Comparison of ENCODE assay signal across 16 mouse cellular contexts in the genomic region with DNA sequence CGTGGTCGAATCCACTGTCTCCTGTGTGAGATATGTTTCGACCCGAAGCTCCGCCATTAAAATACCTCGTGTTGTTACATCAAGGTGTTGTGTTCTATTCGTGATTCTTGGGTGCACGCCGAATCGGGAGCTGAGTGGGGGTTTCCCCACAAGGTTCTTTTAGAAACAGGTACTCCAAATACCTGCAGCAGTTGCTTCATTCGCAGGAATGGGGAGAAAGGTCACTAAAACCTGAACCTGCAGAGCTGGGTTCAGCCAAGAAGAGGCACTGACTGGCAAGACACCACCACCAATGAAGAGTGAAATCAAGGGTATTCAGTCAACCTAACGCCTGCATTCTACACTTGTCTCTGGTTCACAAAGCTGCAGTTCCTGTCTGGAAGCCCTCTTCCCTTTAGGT. TPM values are rescaled to one million over a fixed set of nuclear protein-coding genes. Genes with fewer than 3 reads are reported as not detected.
DNase-seq lines count a peak whose midpoint lies in the region; ATAC-seq and TF ChIP-seq lines count a peak whose summit lies in the region.
"Had no signal": no experiment of that assay in that cellular context is flagged by ENCODE, and none has a peak within 500 bp of the region (broad histone marks: within the 10 kb centered on the region; RNA-seq: fewer than 3 reads in every experiment).

No protein-coding gene starts in this region.

- H3K36me3 ChIP-seq in hindbrain, embryonic 10.5 days, result no peaks in the 10 kb centered on the region
- H3K36me3 ChIP-seq in hindbrain, embryonic 11.5 days (ENCODE audit: control insufficient read depth, insufficient read depth, low read length), result no peaks in the 10 kb centered on the region
- no peaks in the 10 kb centered on the region for H3K36me3 ChIP-seq in forebrain, embryonic 13.5 days (ENCODE audit: poor library complexity, severe bottlenecking)
- no peaks in the 10 kb centered on the region for H3K36me3 ChIP-seq in lung, embryonic 16.5 days (ENCODE audit: control insufficient read depth, insufficient read depth, low read length)
- H3K36me3 ChIP-seq in midbrain, postnatal 0 days (ENCODE audit: insufficient read depth, low read length), result no peaks in the 10 kb centered on the region
- H3K36me3 ChIP-seq: heart, embryonic 10.5 days had no signal

- no peak overlapping the region for H3K4me3 ChIP-seq in hindbrain, embryonic 10.5 days
- H3K4me3 ChIP-seq in hindbrain, embryonic 11.5 days (ENCODE audit: low read depth, low read length), result no peak overlapping the region
- H3K4me3 ChIP-seq in forebrain, embryonic 13.5 days, result no peak overlapping the region
- no peak overlapping the region for H3K4me3 ChIP-seq in lung, embryonic 16.5 days (ENCODE audit: low read length)
- no peak overlapping the region for H3K4me3 ChIP-seq in midbrain, postnatal 0 days (ENCODE audit: low read depth, low read length)

- WGBS in hindbrain, embryonic 10.5 days, result 89% methylated on average over 12 of the region's 12 CpGs
- WGBS in hindbrain, embryonic 11.5 days, result 91% methylated on average over 9 of the region's 12 CpGs
- WGBS in forebrain, embryonic 13.5 days, result 89% methylated on average over 12 of the region's 12 CpGs
- 70% methylated on average over 12 of the region's 12 CpGs for WGBS in lung, embryonic 16.5 days
- 89% methylated on average over 11 of the region's 12 CpGs for WGBS in midbrain, postnatal 0 days

- DNase-seq in hindbrain, embryonic 10.5 days (ENCODE audit: low spot score), result no peak
- no peak for DNase-seq in hindbrain, embryonic 11.5 days (ENCODE audit: low spot score)
- DNase-seq in midbrain, postnatal 0 days (ENCODE audit: low spot score), result no peak
- no peak for DNase-seq in right cerebral cortex, adult 2 months (ENCODE audit: low spot score in 2 of 2)
- DNase-seq in thymus, postnatal 36 days, result no peak
- DNase-seq in B cell, adult 2 months, result no peak
- DNase-seq: cerebellum, adult 2 months; spleen, adult 18-20 months; thymus, postnatal 14 days had no signal

- H3K4me1 ChIP-seq in hindbrain, embryonic 10.5 days (replicated peaks), result peaks cover 48% of the 10 kb centered on the region
- no peaks in the 10 kb centered on the region; the same call in 1 of the 2 replicates for H3K4me1 ChIP-seq in hindbrain, embryonic 11.5 days (replicated peaks; ENCODE audit: control insufficient read depth, insufficient read depth, low read length)
- H3K4me1 ChIP-seq in forebrain, embryonic 13.5 days, result peaks cover 36% of the 10 kb centered on the region
- peaks cover 25% of the 10 kb centered on the region for H3K4me1 ChIP-seq in lung, embryonic 16.5 days (replicated peaks; ENCODE audit: control insufficient read depth, insufficient read depth, low read length)
- peaks cover 9% of the 10 kb centered on the region; the same call in 1 of the 2 replicates for H3K4me1 ChIP-seq in midbrain, postnatal 0 days (ENCODE audit: insufficient read depth, low read length)

- TF ChIP-seq CTCF in midbrain, postnatal 0 days (IDR thresholded peaks at IDR 0.05), result no peak

- H3K27me3 ChIP-seq in hindbrain, embryonic 10.5 days (ENCODE audit: insufficient read depth, poor library complexity, severe bottlenecking), result no peaks in the 10 kb centered on the region; the same call in 1 of the 2 replicates
- no peaks in the 10 kb centered on the region for H3K27me3 ChIP-seq in hindbrain, embryonic 11.5 days (ENCODE audit: control insufficient read depth, insufficient read depth, low read length)
- H3K27me3 ChIP-seq in forebrain, embryonic 13.5 days, result no peaks in the 10 kb centered on the region
- no peaks in the 10 kb centered on the region for H3K27me3 ChIP-seq in lung, embryonic 16.5 days (ENCODE audit: control insufficient read depth, insufficient read depth, low read depth, low read length)
- H3K27me3 ChIP-seq in midbrain, postnatal 0 days (ENCODE audit: insufficient read depth, low read length), result no peaks in the 10 kb centered on the region

- no peak for ATAC-seq in hindbrain, embryonic 11.5 days (ENCODE audit: low FRiP score)
- no peak for ATAC-seq in forebrain, embryonic 13.5 days
- ATAC-seq in lung, embryonic 16.5 days (ENCODE audit: low read depth), result no peak
- no peak for ATAC-seq in midbrain, postnatal 0 days (ENCODE audit: low FRiP score)

- peak overlapping the region; percentile 85 for H3K27ac ChIP-seq in hindbrain, embryonic 10.5 days
- H3K27ac ChIP-seq in hindbrain, embryonic 11.5 days (ENCODE audit: low read depth, low read length), result no peak overlapping the region
- peak overlapping the region; percentile 31; the same call in 1 of the 2 replicates for H3K27ac ChIP-seq in forebrain, embryonic 13.5 days
- peak overlapping the region; percentile 87 for H3K27ac ChIP-seq in lung, embryonic 16.5 days (ENCODE audit: low read length)
- H3K27ac ChIP-seq in midbrain, postnatal 0 days (ENCODE audit: low read depth, low read length), result peak overlapping the region; percentile 57
- H3K27ac ChIP-seq: macrophage had no signal

- no peak overlapping the region for H3K4me2 ChIP-seq in hindbrain, embryonic 11.5 days (replicated peaks; ENCODE audit: low read depth, low read length)
- 0 out of 2 replicates have a peak overlapping the region, but pooled peaks have one; percentile 65 for H3K4me2 ChIP-seq in forebrain, embryonic 13.5 days
- peak overlapping the region; percentile 54 for H3K4me2 ChIP-seq in lung, embryonic 16.5 days (ENCODE audit: low read depth, low read length)
- H3K4me2 ChIP-seq in midbrain, postnatal 0 days (ENCODE audit: low read depth, low read length, poor library complexity, severe bottlenecking), result no peak overlapping the region

- H3K9me3 ChIP-seq in hindbrain, embryonic 10.5 days, result no peaks in the 10 kb centered on the region
- H3K9me3 ChIP-seq in hindbrain, embryonic 11.5 days (ENCODE audit: control insufficient read depth, low read length), result no peaks in the 10 kb centered on the region
- no peaks in the 10 kb centered on the region for H3K9me3 ChIP-seq in forebrain, embryonic 13.5 days (replicated peaks)
- no peaks in the 10 kb centered on the region for H3K9me3 ChIP-seq in lung, embryonic 16.5 days (ENCODE audit: control insufficient read depth, low read length)
- H3K9me3 ChIP-seq in midbrain, postnatal 0 days (ENCODE audit: low read length), result no peaks in the 10 kb centered on the region
- H3K9me3 ChIP-seq: heart, embryonic 10.5 days had no signal

- no peak overlapping the region for H3K9ac ChIP-seq in hindbrain, embryonic 11.5 days (ENCODE audit: low read depth, low read length)
- H3K9ac ChIP-seq in forebrain, embryonic 13.5 days, result no peak overlapping the region
- H3K9ac ChIP-seq in lung, embryonic 16.5 days (ENCODE audit: low read length), result no peak overlapping the region; the same call in 1 of the 2 replicates
- no peak overlapping the region for H3K9ac ChIP-seq in midbrain, postnatal 0 days (replicated peaks; ENCODE audit: low read length, poor library complexity, severe bottlenecking)

RNA-seq across cellular contexts. Expression of a gene that starts 1.0 kb away (rescaled TPM):
- 39.8 and 45.3 TPM in 2 replicates for polyA plus RNA-seq in hindbrain, embryonic 10.5 days (2016; fragmentation: Nextera tagmentation; extraction: Ambion mirVana)
- polyA plus RNA-seq in hindbrain, embryonic 11.5 days (2014; fragmentation: Nextera tagmentation; extraction: Ambion mirVana), result 45.5 and 49.5 TPM in 2 replicates
- 54.0 and 56.5 TPM in 2 replicates for polyA plus RNA-seq in forebrain, embryonic 13.5 days (2015; fragmentation: Nextera tagmentation; extraction: Ambion mirVana)
- 82.2 and 86.7 TPM in 2 replicates for polyA plus RNA-seq in lung, embryonic 16.5 days (2015; fragmentation: Nextera tagmentation; extraction: Ambion mirVana)
- 117 and 120 TPM in 2 replicates for total RNA-seq in midbrain, postnatal 0 days (2014; rRNA removed)
- polyA plus RNA-seq in midbrain, postnatal 0 days (2015; fragmentation: Nextera tagmentation; extraction: Ambion mirVana), result 114 and 120 TPM in 2 replicates

RNA-seq across cellular contexts. Expression of a gene that starts 20.6 kb away (rescaled TPM):
- polyA plus RNA-seq in hindbrain, embryonic 10.5 days (2016; fragmentation: Nextera tagmentation; extraction: Ambion mirVana), result 15.5 and 20.0 TPM in 2 replicates
- polyA plus RNA-seq in hindbrain, embryonic 11.5 days (2014; fragmentation: Nextera tagmentation; extraction: Ambion mirVana), result 14.0 and 15.7 TPM in 2 replicates
- polyA plus RNA-seq in forebrain, embryonic 13.5 days (2015; fragmentation: Nextera tagmentation; extraction: Ambion mirVana), result 9.9 and 11.1 TPM in 2 replicates
- 40.9 and 43.6 TPM in 2 replicates for polyA plus RNA-seq in lung, embryonic 16.5 days (2015; fragmentation: Nextera tagmentation; extraction: Ambion mirVana)
- 16.7 and 20.7 TPM in 2 replicates for total RNA-seq in midbrain, postnatal 0 days (2014; rRNA removed)
- polyA plus RNA-seq in midbrain, postnatal 0 days (2015; fragmentation: Nextera tagmentation; extraction: Ambion mirVana), result 22.1 and 26.0 TPM in 2 replicates

RNA-seq across cellular contexts. Expression of a gene that starts 23.6 kb away (rescaled TPM):
- not detected in 2 replicates for polyA plus RNA-seq in hindbrain, embryonic 10.5 days (2016; fragmentation: Nextera tagmentation; extraction: Ambion mirVana)
- polyA plus RNA-seq in hindbrain, embryonic 11.5 days (2014; fragmentation: Nextera tagmentation; extraction: Ambion mirVana), result 0.08 TPM in 1 of 2 replicates, not detected in the other
- polyA plus RNA-seq in forebrain, embryonic 13.5 days (2015; fragmentation: Nextera tagmentation; extraction: Ambion mirVana), result 0.05 TPM in 1 of 2 replicates, not detected in the other
- not detected in 2 replicates for polyA plus RNA-seq in lung, embryonic 16.5 days (2015; fragmentation: Nextera tagmentation; extraction: Ambion mirVana)
- total RNA-seq in midbrain, postnatal 0 days (2014; rRNA removed), result 0.05 TPM in 1 of 2 replicates, not detected in the other
- 0.10 TPM in 1 of 2 replicates, not detected in the other for polyA plus RNA-seq in midbrain, postnatal 0 days (2015; fragmentation: Nextera tagmentation; extraction: Ambion mirVana)
- total RNA-seq: left cerebral cortex, postnatal 10 days had no signal
- polyA plus RNA-seq: C2C12; heart, embryonic 10.5 days; macrophage had no signal

RNA-seq across cellular contexts. Expression of a gene that starts 29.9 kb away (rescaled TPM):
- 0.08 and 0.14 TPM in 2 replicates for polyA plus RNA-seq in hindbrain, embryonic 10.5 days (2016; fragmentation: Nextera tagmentation; extraction: Ambion mirVana)
- polyA plus RNA-seq in hindbrain, embryonic 11.5 days (2014; fragmentation: Nextera tagmentation; extraction: Ambion mirVana), result 0.14 and 0.63 TPM in 2 replicates
- 0.09 and 0.10 TPM in 2 replicates for polyA plus RNA-seq in forebrain, embryonic 13.5 days (2015; fragmentation: Nextera tagmentation; extraction: Ambion mirVana)
- polyA plus RNA-seq in lung, embryonic 16.5 days (2015; fragmentation: Nextera tagmentation; extraction: Ambion mirVana), result 0.47 and 0.58 TPM in 2 replicates
- 0.33 and 1.7 TPM in 2 replicates for total RNA-seq in midbrain, postnatal 0 days (2014; rRNA removed)
- 0.84 and 1.3 TPM in 2 replicates for polyA plus RNA-seq in midbrain, postnatal 0 days (2015; fragmentation: Nextera tagmentation; extraction: Ambion mirVana)

RNA-seq across cellular contexts. Expression of a gene that starts 30.5 kb away (rescaled TPM):
- polyA plus RNA-seq in hindbrain, embryonic 10.5 days (2016; fragmentation: Nextera tagmentation; extraction: Ambion mirVana), result not detected in 2 replicates
- not detected in 2 replicates for polyA plus RNA-seq in hindbrain, embryonic 11.5 days (2014; fragmentation: Nextera tagmentation; extraction: Ambion mirVana)
- polyA plus RNA-seq in forebrain, embryonic 13.5 days (2015; fragmentation: Nextera tagmentation; extraction: Ambion mirVana), result not detected in 2 replicates
- not detected in 2 replicates for polyA plus RNA-seq in lung, embryonic 16.5 days (2015; fragmentation: Nextera tagmentation; extraction: Ambion mirVana)
- not detected in 2 replicates for total RNA-seq in midbrain, postnatal 0 days (2014; rRNA removed)
- polyA plus RNA-seq in midbrain, postnatal 0 days (2015; fragmentation: Nextera tagmentation; extraction: Ambion mirVana), result not detected in 2 replicates
- total RNA-seq: left cerebral cortex, postnatal 10 days had no signal
- polyA plus RNA-seq: C2C12; cerebellum, adult 2 months; frontal cortex, adult 2 months; heart, embryonic 10.5 days; macrophage had no signal

Comparison
In these comparisons a context has a peak if more than half of its experiments do, and no peak if none do; other contexts are left out.
1. H3K4me2 ChIP-seq: peak in forebrain, embryonic 13.5 days (single experiment) and lung, embryonic 16.5 days (single experiment); none in hindbrain, embryonic 11.5 days (single experiment) and midbrain, postnatal 0 days (single experiment).